1 mouse cellular context compared by ENCODE assay signal in genomic region chr14:26670964-26671363, GRCm38 (mm10).
TF ChIP-seq lines count a peak whose summit lies in the region.

No protein-coding gene starts in this region.

TF ChIP-seq in MEL, 35 proteins besides CTCF, POLR2A, EP300 and RAD21 (continued from another document):
- TF ChIP-seq MYC (IDR thresholded peaks at IDR 0.05; ENCODE audit: low read depth, low read length) (peak; percentile 65; the same call in 1 of the 2 replicates), SMC3 (IDR thresholded peaks at IDR 0.05; ENCODE audit: low read depth, low read length) (peak; percentile 69), ETS1 (IDR thresholded peaks at IDR 0.05; ENCODE audit: low read depth, low read length) (peak; percentile 69)
